Mouse (Mus musculus) CD4-positive naive resting alpha-beta T cell, adult 76 days (primary cell): ENCODE measurements around the gene Svip. TPM values are rescaled to one million over a fixed set of nuclear protein-coding genes. Genes with fewer than 3 reads are reported as not detected.

Experiments used
- total RNA-seq: library from RNA; stranded (reverse); gene quantifications from one replicate; pipeline ENCODE4 v1.2.4, GENCODE M21; 2023

Svip gene
- 0.18 TPM for total RNA-seq

DNA sequence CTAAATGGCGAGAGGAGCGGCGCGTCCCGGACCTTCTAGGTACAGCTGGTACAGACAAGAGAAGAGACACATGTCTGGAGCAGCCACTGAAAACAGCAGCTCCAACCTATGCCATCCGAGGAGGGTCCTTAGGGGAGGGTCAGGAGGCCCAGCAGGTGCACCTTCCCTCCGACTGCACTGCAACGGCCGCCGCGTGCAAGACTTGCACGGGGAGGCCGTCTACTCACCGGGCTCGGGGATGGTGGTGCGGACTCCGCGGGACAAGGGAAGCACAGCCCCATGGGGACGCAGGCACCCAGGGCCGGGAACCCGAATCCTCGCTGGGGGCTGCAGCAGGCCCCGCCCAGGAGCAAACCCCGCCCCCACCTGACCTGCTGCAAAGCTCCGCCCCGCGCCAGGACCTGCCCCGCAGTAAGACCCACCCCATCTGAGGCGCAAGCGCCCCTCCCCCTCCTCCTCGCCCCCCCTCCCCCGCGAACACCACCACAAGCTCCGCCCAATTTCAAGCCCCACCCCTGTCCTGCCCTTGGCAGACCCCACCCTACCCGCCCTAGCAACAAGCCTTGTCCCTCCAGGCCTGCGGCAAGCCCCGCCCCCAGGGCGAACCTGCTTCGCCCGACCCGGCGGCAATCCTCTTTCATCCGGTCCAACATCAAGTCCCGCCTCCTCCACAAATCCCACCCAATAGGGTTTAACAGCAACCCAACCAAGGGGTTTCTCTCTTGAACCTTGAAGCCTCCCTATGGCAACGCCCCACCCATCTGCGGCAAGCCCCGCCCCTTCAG is at the start of gene Svip:
Gene Svip, minus strand, starts transcription at position 508 of the 785 bp plus-strand sequence.

DNA sequence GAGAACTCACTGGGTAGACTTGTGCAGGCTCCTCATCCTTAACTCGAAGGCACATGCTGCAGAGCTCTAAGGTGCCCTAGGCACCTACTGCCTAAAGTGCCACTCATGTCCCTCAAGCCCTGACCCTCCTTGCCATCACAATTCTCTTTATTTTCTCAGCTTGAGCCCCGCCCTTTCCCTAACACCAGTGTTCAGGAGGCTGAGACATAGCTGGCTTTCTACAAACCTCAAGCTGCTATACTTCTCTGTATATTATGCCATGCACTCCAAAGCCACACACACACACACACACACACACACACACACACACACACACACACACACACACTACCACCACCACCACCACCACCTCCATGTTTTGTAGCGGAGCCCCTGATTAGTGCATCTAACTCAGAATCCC is 9.8 kb upstream of the Svip start, which contains the start of gene 1700015G11Rik:
Gene 1700015G11Rik, minus strand, starts transcription at position 101 of the 400 bp plus-strand sequence.

Other genes with a start within 250 kb of the Svip start
- 2.0 TPM for gene Gas2, start 144.0 kb downstream of the Svip start, total RNA-seq
- 6.0 TPM for gene Fancf, start 143.8 kb downstream of the Svip start, total RNA-seq
- gene 1700015G11Rik, start 9.7 kb upstream of the Svip start, total RNA-seq: not detected